Mouse (Mus musculus): ENCODE data around the gene Erbb2. TPM values are rescaled to one million over a fixed set of nuclear protein-coding genes. Genes with fewer than 3 reads are reported as not detected.
A peak's percentile ranks its signal among the peaks of the same experiment; 100 is the strongest.

Erbb2 gene
- total RNA-seq, 1 experiment from 2014 or later = 0.23 TPM

DNA sequence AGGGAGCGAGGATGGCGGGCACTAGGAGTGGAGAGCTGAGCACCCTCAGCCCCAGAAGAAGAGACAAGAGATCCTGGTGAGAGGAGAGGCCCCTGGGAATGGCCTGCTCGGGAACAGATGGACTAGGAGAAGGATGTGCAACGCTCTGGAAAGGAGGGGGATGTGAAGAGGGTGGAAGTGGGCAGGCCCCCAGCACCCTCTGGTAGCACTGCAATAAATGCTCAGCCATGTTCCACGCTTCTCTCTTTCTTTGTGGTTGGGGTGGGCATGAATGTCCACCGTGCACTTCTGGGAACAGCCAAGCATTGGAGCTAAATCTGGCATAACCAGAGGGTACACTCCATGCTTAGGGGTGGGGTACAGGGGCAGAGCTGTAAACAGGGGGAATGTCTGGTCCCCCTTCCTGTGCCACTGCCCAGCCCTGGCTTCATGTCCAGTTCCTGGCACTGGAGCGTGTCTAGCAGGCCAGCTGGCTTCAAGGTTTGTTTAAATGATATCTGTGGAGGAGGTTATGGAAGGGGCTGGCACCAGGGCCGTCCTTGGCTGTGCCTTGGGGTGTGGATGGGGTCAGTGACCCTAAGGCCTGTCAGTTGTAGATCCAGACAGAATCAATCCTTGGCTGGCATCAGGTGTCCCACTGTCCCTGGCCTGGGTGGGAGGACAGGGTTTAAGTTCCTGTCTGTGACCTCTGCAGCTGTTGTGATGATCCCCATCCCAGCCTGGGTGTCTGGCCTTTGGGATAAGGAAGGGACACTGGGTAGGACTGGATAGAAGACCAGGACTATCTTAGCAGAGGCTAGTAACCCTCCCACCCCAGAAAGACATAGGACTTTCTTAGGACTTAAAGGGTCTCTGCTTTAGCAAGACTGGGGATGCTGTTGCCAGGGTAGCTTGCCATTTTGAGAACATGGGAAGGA, 27.3 kb upstream of the Erbb2 start:
- no peak for ATAC-seq (ENCODE audit: extremely low read depth, insufficient number of reproducible peaks, low FRiP score, poor library complexity, severe bottlenecking)

- no peak for ATAC-seq (ENCODE audit: extremely low read depth, insufficient number of reproducible peaks, low FRiP score, poor library complexity, severe bottlenecking)
Measured at GRCm38 (mm10) chr11:98385638-98386585, 26.4 kb upstream of the Erbb2 start, which contains the start of gene Pnmt. Gene Pnmt, plus strand, starts transcription at chr11:98386450.

- ATAC-seq (ENCODE audit: extremely low read depth, insufficient number of reproducible peaks, low FRiP score, poor library complexity, severe bottlenecking) = no peak
Measured at GRCm38 (mm10) chr11:98386596-98386995, 25.7 kb upstream of the Erbb2 start.

- no peak for ATAC-seq (ENCODE audit: extremely low read depth, insufficient number of reproducible peaks, low FRiP score, poor library complexity, severe bottlenecking)
Measured at GRCm38 (mm10) chr11:98387056-98387577, 25.2 kb upstream of the Erbb2 start.

DNA sequence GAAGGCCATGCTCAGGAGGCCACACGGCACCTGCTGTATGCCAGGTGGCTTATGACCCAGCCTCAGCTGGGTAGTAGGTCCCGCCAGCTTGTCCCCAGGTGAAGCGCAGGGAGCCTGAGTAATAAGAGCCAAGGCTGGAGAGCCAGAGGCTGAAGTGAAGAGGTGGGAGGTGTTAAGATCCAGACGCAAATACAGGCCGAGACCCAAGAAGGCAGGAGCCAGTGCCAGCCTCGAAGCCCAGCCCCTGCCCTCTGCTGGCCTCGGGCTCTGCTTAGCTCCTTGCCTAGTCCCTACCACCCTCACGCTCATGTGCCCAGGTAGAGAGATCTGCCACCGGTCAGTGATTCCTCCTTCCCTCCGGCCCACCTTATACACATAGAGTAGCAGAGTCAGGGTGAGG, 24.0 kb upstream of the Erbb2 start:
- ATAC-seq (ENCODE audit: extremely low read depth, insufficient number of reproducible peaks, low FRiP score, poor library complexity, severe bottlenecking) = no peak

- ATAC-seq (ENCODE audit: extremely low read depth, insufficient number of reproducible peaks, low FRiP score, poor library complexity, severe bottlenecking) = no peak
Measured at GRCm38 (mm10) chr11:98389221-98389780, 23.0 kb upstream of the Erbb2 start.

DNA sequence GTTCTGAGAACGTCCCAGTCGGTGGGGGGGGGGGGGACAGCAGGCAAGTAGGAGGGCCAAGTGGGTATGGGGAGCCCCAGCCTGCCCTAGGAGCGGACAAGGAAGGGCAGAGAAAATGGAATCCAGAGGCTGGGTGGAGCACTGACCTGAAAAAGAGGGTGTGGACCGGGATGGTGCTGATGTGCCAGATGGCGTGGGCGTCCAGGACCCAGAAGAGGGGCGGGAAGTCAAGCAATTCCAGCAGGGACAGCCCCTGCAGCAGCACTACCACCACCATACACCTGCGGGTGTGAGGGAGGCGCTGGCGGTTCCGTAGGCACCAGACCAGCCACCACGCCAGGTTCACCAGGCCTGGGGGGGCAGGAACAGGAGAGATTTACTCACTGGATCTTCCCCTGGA, 22.1 kb upstream of the Erbb2 start:
- ATAC-seq (ENCODE audit: extremely low read depth, insufficient number of reproducible peaks, low FRiP score, poor library complexity, severe bottlenecking) = no peak

DNA sequence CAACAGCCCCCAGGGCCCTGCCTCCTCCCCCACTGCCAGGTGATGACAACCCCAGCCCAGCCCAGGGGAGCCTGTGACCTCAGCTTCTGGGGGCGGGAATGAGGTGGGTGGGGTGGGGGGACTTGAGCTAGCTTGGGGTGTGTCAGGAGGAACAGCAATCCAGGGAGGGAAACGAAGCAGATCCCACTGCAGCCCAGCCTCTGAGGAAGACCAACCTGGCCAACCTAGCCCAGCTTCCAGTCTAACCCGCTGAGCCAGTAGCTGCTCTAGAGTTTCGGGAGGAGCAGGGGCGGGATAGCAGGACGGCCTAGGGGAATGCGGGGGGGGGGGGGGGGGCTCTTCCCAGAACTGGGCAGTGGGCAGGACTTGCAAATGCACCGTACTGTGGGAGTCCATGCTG, 20.2 kb upstream of the Erbb2 start:
- no peak for ATAC-seq (ENCODE audit: extremely low read depth, insufficient number of reproducible peaks, low FRiP score, poor library complexity, severe bottlenecking)

DNA sequence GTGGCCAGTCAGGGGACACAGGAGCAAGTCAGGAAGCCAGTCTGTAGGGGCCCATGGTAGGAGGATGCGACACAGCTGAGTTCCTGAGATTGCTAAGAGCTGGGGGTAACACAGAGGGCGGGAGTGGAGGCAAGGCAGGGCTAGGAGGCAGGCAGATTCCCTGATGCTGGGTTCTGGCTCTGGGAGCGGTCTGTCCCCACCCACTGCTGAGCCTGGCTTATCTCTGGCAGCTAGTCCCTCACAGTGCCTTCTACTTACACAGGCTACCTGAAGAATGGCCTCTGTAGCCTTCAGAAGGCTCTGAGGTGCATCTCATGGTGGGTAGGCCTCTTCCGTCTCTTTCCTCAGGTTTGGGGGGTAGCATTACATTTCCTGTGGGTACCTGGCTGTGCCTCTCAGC, 19.6 kb upstream of the Erbb2 start:
- ATAC-seq (ENCODE audit: extremely low read depth, insufficient number of reproducible peaks, low FRiP score, poor library complexity, severe bottlenecking) = no peak

GRCm38 (mm10) chr11:98393317-98393716, 19.0 kb upstream of the Erbb2 start:
- no peak for ATAC-seq (ENCODE audit: extremely low read depth, insufficient number of reproducible peaks, low FRiP score, poor library complexity, severe bottlenecking)

GRCm38 (mm10) chr11:98394301-98394700, 18.0 kb upstream of the Erbb2 start:
- ATAC-seq (ENCODE audit: extremely low read depth, insufficient number of reproducible peaks, low FRiP score, poor library complexity, severe bottlenecking) = no peak

GRCm38 (mm10) chr11:98395041-98395440, 17.2 kb upstream of the Erbb2 start:
- no peak for ATAC-seq (ENCODE audit: extremely low read depth, insufficient number of reproducible peaks, low FRiP score, poor library complexity, severe bottlenecking)

DNA sequence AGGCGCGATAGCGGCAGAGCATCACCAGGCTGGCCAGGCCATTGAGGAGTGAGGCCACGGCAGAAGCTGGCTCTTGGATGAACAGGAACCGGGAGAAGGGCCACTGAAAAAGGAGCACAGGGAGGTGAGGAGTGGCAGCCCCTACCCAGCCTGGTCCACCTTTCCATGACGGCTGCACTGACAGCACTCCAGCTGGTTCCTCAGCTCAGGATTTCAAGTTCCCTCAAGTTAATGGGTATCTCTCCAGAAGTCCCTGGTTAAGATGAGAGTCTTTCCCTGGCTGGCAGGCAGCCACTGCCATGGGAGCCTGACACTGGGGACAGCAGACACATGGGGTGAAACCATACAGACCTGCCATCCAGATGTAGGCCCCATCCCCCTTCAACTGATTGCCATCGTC, 14.3 kb upstream of the Erbb2 start:
- ATAC-seq (ENCODE audit: extremely low read depth, insufficient number of reproducible peaks, low FRiP score, poor library complexity, severe bottlenecking) = no peak

DNA sequence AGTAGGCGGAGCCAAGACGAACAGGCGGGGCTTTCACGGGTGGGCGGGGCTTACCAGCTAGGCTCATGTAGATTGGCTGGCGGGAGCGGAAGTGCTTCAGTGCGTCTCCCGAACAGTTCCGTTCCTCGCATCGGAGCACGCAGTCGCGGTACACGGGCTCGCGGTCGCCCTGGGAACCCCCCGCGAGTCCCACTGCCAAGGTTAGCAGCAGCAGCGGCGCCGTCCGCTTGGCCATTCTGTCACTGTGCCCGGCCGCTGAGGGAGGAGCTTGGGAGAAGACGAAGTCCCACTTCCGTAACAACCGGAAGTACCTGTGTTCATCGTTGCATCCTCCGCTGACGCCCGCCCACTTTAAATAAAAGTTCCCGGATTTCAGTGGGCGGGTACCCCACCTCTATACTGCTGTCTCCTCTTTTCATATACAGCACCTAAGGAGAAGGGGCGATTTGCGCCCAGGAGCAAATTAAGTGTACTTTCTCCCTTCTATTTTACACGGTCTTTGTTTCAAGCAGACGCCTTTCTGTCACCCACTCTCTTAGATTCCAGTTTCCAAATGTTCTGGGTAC, 12.0 kb upstream of the Erbb2 start, which contains the start of gene Pgap3:
Gene Pgap3, minus strand, starts transcription at position 330 of the 566 bp plus-strand sequence.
- ATAC-seq (ENCODE audit: extremely low read depth, insufficient number of reproducible peaks, low FRiP score, poor library complexity, severe bottlenecking) = peak; percentile 81

- no peak for ATAC-seq (ENCODE audit: extremely low read depth, insufficient number of reproducible peaks, low FRiP score, poor library complexity, severe bottlenecking)
Measured at GRCm38 (mm10) chr11:98400816-98401215, 11.5 kb upstream of the Erbb2 start.

GRCm38 (mm10) chr11:98406621-98407020, 5.6 kb upstream of the Erbb2 start:
- ATAC-seq (ENCODE audit: extremely low read depth, insufficient number of reproducible peaks, low FRiP score, poor library complexity, severe bottlenecking) = no peak

DNA sequence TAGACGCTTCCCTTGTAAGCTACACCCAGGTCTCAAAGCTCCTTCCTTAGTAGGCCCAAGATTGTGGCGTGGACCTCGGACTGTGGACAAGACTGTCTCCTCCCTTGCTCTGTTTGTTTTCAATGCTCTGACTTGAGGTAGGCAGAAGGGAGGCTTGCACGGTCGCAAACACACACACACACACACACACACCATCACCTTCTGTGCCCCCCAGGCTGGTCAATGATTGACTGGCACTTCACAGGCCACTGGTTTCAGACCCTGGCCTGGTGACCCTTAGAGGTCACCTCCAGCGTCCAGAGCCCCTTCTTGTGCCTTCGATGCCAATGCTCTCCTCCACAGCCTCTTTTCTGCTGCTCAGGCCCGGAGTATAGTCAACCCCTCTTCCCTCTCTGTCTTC, 3.4 kb upstream of the Erbb2 start:
- ATAC-seq (ENCODE audit: extremely low read depth, insufficient number of reproducible peaks, low FRiP score, poor library complexity, severe bottlenecking) = no peak

- no peak for ATAC-seq (ENCODE audit: extremely low read depth, insufficient number of reproducible peaks, low FRiP score, poor library complexity, severe bottlenecking)
Measured at GRCm38 (mm10) chr11:98409341-98409822, 2.9 kb upstream of the Erbb2 start.

All from neutrophil, adult 5-6 weeks (primary cell).